Mouse (Mus musculus) hindbrain, embryonic 11.5 days (tissue): ENCODE measurements around the gene Zdhhc6. TPM values are rescaled to one million over a fixed set of nuclear protein-coding genes. Genes with fewer than 3 reads are reported as not detected.

Experiments
- ATAC-seq: fragments of 200-750 bp; cut with Nextera tagmentation; 2 replicates; pipeline ENCODE4 v1.8.0; 2017; ENCODE audit warnings: mild to moderate bottlenecking, moderate TSS enrichment, moderate library complexity; ENCODE audit not compliant: low FRiP score
- DNase-seq: peaks from one replicate; pipeline ENCODE4 v3.0.0-alpha.2; 2015; ENCODE audit warnings: low spot score
- H3K27ac ChIP-seq: fragments of 300-500 bp; sonication (generic); 2 replicates; pipeline ENCODE4 v1.5.1; 2014; ENCODE audit warnings: mild to moderate bottlenecking, low read depth, low read length
- H3K27me3 ChIP-seq: fragments of 300-500 bp; sonication (generic); 2 replicates; pipeline ENCODE4 v1.6.1; 2014; ENCODE audit warnings: mild to moderate bottlenecking, low read length, moderate library complexity, mixed read lengths; ENCODE audit not compliant: control insufficient read depth, insufficient read depth
- H3K36me3 ChIP-seq: fragments of 300-500 bp; sonication (generic); 2 replicates; pipeline ENCODE4 v1.6.1; 2014; ENCODE audit warnings: mild to moderate bottlenecking, low read length, moderate library complexity, mixed read lengths; ENCODE audit not compliant: control insufficient read depth, insufficient read depth
- H3K4me1 ChIP-seq: fragments of 300-500 bp; sonication (generic); replicated peaks from 2 replicates; pipeline ENCODE4 v1.6.1; 2014; ENCODE audit warnings: low read length, mixed read lengths; ENCODE audit not compliant: control insufficient read depth, insufficient read depth
- H3K4me2 ChIP-seq: fragments of 300-500 bp; sonication (generic); replicated peaks from 2 replicates; pipeline ENCODE4 v1.6.1; 2014; ENCODE audit warnings: mild to moderate bottlenecking, low read depth, low read length
- H3K4me3 ChIP-seq: fragments of 300-500 bp; sonication (generic); 2 replicates; pipeline ENCODE4 v1.5.1; 2014; ENCODE audit warnings: low read depth, low read length
- H3K9ac ChIP-seq: fragments of 300-500 bp; sonication (generic); 2 replicates; pipeline ENCODE4 v1.6.1; 2014; ENCODE audit warnings: low read depth, low read length
- H3K9me3 ChIP-seq: fragments of 300-500 bp; sonication (generic); 2 replicates; pipeline ENCODE4 v1.6.1; 2016; ENCODE audit warnings: low read length; ENCODE audit not compliant: control insufficient read depth
- WGBS: fragments of 180-500 bp; shearing (Covaris S2); extraction: QIAGEN DNeasy Blood & Tissue Kit; methylation state at CpG from one replicate; pipeline ENCODE4 v1.1.7; 2014; 5-methylcytosine and 5-hydroxymethylcytosine counted together
- polyA plus RNA-seq: library from polyadenylated mRNA; unstranded; fragments of >200 nt; fragmentation: Nextera tagmentation; extraction: Ambion mirVana; gene quantifications from 2 replicates; pipeline ENCODE4 v1.2.1, GENCODE M21; 2014

The Zdhhc6 gene
- polyA plus RNA-seq, 1 experiment from 2014 or later = 106 TPM

DNA sequence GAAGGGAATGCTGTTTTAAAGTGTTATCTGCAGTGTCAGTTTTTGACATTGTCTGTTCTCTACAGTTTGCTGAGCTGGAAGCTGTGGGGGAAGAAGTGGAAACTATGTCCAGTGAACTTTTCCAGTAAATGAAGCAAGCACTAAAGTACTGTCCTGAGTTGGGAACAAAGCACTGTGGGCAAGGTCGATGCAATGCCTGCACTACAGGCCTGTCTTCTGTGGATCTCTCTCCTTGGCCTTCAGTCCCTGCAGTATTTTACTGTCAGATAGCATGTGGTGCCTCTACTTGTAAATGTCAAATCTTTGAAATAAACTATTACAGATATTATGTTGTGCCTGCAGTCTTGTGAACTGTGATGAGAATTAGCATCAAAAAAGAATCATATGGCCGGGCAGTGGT lies 19.5 kb downstream of the Zdhhc6 start:
- ATAC-seq = no peak
- Histone ChIP-seq H3K9me3 (no peaks in the 10 kb centered on the region), H3K36me3 (0 out of 2 replicates have a peak, but pooled peaks cover 2% of the 10 kb centered on the region), H3K27me3 (no peaks in the 10 kb centered on the region), H3K27ac (no peak overlapping the region), H3K4me2 (no peak overlapping the region), H3K9ac (no peak overlapping the region), H3K4me1 (no peaks in the 10 kb centered on the region), H3K4me3 (no peak overlapping the region)
- WGBS = 94% methylated on average over 2 of the region's 2 CpGs
- no peak for DNase-seq

DNA sequence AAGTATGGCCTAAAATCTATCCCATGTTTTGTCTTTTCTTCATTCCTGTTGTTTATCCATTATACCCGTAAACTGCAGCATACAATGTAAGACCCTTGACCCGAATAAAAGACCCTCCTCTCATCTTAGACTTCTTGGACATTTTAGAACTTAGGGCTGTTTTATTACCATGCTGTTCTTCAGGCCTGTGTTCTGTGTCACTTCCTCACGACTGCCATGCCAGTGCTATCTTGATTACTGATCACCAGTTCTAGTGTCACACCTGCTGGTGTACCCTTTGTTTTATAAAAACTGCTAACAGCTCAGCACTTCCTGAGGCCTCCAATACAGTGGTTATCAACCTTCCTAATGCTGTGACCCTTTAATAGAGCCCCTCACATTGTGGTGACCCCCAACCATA lies 20.3 kb downstream of the Zdhhc6 start:
- Histone ChIP-seq H3K4me1 (no peaks in the 10 kb centered on the region), H3K9ac (no peak overlapping the region), H3K4me3 (no peak overlapping the region), H3K27ac (no peak overlapping the region), H3K4me2 (no peak overlapping the region), H3K27me3 (no peaks in the 10 kb centered on the region), H3K36me3 (no peaks in the 10 kb centered on the region), H3K9me3 (no peaks in the 10 kb centered on the region)
- ATAC-seq (no peak), DNase-seq (no peak)
- 90% methylated on average over 3 of the region's 3 CpGs for WGBS

DNA sequence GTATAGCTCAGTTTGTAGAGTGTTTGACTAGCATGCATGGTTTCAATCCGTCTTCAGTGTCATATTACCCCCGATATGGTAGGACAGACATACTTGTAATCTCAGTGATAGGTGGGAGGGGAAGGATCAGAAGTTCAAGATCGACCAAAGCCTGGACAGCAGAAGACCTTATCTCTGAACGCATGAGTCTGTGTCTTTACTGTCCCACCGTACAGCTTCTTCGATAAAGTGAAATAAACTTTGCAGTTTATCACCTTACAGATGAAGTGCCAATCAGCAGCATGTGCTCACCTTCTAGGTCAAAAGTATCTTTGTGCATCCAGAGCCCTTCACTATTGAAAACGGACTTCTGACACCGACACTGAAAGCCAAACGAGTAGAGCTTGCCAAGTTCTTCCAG lies 20.8 kb downstream of the Zdhhc6 start:
- H3K9ac ChIP-seq = no peak overlapping the region
- ATAC-seq (no peak), DNase-seq (no peak)
- no peaks in the 10 kb centered on the region for H3K4me1 ChIP-seq
- WGBS = 94% methylated on average over 9 of the region's 9 CpGs
- H3K36me3 ChIP-seq = no peaks in the 10 kb centered on the region
- H3K27me3 ChIP-seq = no peaks in the 10 kb centered on the region
- no peaks in the 10 kb centered on the region for H3K9me3 ChIP-seq
- H3K27ac ChIP-seq = no peak overlapping the region
- H3K4me2 ChIP-seq = no peak overlapping the region
- no peak overlapping the region for H3K4me3 ChIP-seq

DNA sequence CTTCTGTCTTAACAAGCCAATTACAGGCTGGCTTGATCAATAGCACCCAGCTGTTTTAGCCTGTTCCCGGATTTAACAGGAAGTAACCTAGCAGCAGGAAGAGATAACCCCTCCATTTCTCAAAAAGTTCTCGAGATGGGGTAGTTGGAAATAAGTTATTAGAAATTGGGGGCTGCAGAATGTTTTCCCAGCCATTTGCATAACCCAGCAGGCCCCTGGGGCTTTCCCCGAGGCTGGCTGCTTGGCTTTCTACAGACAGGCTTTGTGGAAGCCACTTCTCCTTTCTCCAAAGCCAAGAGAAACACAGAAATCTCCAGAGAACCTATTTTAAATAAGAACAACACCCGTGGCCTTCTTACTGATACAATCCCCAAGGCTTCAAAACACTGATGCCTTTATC lies 22.7 kb downstream of the Zdhhc6 start:
- H3K4me1 ChIP-seq = no peaks in the 10 kb centered on the region
- 0 out of 2 replicates have a peak overlapping the region, but pooled peaks have one; percentile 27 for H3K27ac ChIP-seq
- no peak for ATAC-seq
- no peak for DNase-seq
- H3K36me3 ChIP-seq = no peaks in the 10 kb centered on the region
- no peak overlapping the region for H3K4me2 ChIP-seq
- H3K9me3 ChIP-seq = no peaks in the 10 kb centered on the region
- no peak overlapping the region for H3K9ac ChIP-seq
- H3K27me3 ChIP-seq = no peaks in the 10 kb centered on the region
- WGBS = 42% methylated on average over 4 of the region's 4 CpGs
- H3K4me3 ChIP-seq = no peak overlapping the region

DNA sequence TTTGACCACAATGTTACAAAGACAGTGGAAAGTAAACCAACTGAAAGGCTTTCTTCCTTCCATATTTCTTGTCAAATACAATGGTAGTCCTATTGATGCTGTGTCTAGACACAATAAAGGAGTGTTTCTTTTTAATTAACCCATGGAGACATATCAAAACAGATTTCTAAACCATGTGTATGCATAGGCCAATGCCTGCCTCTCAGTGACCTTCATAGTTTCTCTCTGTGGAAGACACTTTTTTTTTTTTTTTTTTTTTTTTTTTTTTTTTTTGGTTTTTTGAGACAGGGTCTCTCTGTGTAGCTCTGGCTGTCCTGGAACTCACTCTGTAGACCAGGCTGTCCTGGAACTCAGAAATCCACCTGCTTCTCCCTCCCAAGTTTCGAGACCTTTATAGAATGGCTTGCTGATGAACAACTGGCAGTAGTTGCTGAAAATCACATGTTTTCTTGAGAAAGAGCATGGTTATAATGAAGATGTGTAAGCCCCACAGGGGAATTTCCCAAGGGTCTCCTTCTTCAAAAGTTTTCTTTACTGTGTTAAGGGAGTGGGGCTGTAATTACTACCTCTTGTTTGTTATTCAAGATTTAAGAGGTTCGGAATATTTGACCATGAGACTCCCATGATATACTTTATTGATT lies 23.5 kb downstream of the Zdhhc6 start:
- Histone ChIP-seq H3K4me1 (no peaks in the 10 kb centered on the region), H3K4me2 (no peak overlapping the region), H3K27ac (no peak overlapping the region), H3K4me3 (no peak overlapping the region), H3K36me3 (no peaks in the 10 kb centered on the region), H3K9ac (no peak overlapping the region), H3K9me3 (no peaks in the 10 kb centered on the region), H3K27me3 (no peaks in the 10 kb centered on the region)
- ATAC-seq (no peak), DNase-seq (no peak)
- WGBS = 90% methylated on average over 2 of the region's 2 CpGs

DNA sequence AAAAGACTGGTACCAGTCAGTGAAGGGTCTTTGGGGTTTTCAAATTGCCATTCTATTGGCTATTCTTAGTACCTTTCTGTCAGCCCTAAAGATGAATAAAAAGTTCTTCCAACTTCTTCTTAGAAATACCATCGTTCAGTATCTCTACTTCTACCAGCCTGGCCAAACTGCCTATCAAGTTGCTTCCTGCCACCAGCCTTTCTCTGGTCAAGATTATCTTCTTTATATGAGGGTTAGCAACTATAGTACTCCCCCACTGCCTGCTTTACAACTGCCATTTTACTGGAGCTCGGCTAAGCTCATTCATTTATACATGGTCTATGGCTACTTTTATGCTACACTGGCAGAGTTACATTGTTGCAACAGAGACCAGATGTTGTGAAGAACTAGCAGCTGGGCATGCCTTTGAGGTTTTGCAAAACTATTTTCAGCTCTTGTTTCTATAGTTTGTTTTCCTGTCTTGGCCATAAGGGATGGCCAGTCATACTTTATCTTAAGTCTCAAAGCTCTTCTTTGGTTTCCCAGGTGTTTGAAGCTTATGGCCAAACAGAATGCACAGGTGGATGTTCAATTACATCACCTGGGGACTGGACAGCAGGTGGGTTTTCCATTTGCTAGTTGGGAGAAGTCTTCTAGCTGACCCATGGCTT lies 25.1 kb downstream of the Zdhhc6 start:
- H3K27ac ChIP-seq = no peak overlapping the region
- no peaks in the 10 kb centered on the region for H3K36me3 ChIP-seq
- no peak overlapping the region for H3K4me3 ChIP-seq
- no peaks in the 10 kb centered on the region for H3K4me1 ChIP-seq
- no peak overlapping the region for H3K9ac ChIP-seq
- no peak for ATAC-seq
- no peak overlapping the region for H3K4me2 ChIP-seq
- 85% methylated on average over 2 of the region's 2 CpGs for WGBS
- H3K27me3 ChIP-seq = no peaks in the 10 kb centered on the region
- no peak for DNase-seq
- H3K9me3 ChIP-seq = no peaks in the 10 kb centered on the region

DNA sequence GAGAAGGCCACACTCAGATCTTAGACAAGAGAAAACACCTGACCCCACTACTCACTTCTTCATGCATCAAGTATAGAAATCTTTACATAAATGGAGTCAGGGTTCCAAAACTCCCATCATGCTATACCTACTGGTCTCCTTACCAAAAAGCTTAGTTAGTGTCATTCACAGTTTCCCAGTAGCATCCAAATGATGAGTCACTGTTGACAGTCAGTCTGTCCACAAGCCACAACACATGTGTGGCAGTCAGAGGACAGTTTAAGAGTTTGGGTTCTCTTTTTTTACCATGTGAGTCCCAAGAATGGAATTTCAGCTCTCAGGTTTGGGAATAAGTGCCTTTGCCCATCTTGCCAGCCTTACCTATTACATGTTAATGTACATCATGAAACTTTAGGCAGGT lies 26.9 kb downstream of the Zdhhc6 start:
- Histone ChIP-seq H3K4me2 (no peak overlapping the region), H3K9me3 (no peaks in the 10 kb centered on the region), H3K9ac (no peak overlapping the region), H3K4me1 (no peaks in the 10 kb centered on the region), H3K27me3 (no peaks in the 10 kb centered on the region), H3K27ac (no peak overlapping the region), H3K4me3 (no peak overlapping the region), H3K36me3 (no peaks in the 10 kb centered on the region)
- DNase-seq (no peak), ATAC-seq (no peak)

DNA sequence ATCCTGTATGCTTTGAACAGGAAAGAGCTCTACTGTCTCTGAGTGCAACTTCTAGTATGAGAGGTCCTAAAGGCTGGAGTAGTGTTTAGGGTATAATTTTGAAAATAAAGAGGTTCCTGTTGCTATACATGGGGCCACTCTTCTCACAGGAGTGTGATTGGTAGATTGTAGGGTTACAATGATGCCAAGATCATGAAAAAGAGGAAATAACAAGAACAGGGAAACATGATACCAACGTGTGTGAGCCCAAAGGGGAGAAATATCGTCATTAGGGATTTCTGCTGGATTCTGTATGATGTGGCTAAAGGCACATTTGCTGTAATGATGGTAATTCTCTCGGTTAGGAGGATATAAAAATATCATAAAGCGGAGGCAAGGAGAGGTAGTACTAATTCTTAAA lies 29.8 kb downstream of the Zdhhc6 start:
- no peaks in the 10 kb centered on the region for H3K9me3 ChIP-seq
- DNase-seq (no peak), ATAC-seq (no peak)
- H3K27ac ChIP-seq = no peak overlapping the region
- no peak overlapping the region for H3K4me3 ChIP-seq
- WGBS = 84% methylated on average over 4 of the region's 4 CpGs
- no peak overlapping the region for H3K4me2 ChIP-seq
- H3K36me3 ChIP-seq = no peaks in the 10 kb centered on the region
- H3K9ac ChIP-seq = no peak overlapping the region
- H3K4me1 ChIP-seq = no peaks in the 10 kb centered on the region
- no peaks in the 10 kb centered on the region for H3K27me3 ChIP-seq

DNA sequence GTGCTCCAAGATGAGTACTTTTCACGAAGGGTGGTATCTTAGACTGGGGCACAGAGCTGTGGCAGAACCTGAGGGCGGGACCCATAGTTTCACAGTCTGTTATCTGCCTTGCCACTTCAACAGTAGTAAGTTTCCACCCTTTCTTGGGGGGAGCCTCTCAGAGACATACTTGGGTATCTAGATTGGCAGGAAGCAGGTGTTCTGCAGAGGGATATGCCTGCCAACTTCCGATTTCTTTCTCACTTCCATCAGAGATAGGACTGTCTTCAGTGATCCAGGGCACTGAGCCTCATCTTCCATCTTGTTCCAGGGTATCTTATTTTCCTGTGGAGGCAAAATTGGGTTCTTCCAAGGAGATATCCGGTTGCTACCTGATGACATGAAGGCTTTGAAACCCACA lies 31.7 kb downstream of the Zdhhc6 start:
- H3K27me3 ChIP-seq = no peaks in the 10 kb centered on the region
- H3K4me1 ChIP-seq = no peaks in the 10 kb centered on the region
- H3K4me3 ChIP-seq = no peak overlapping the region
- no peak overlapping the region for H3K9ac ChIP-seq
- H3K4me2 ChIP-seq = no peak overlapping the region
- H3K27ac ChIP-seq = no peak overlapping the region
- 90% methylated on average over 4 of the region's 4 CpGs for WGBS
- no peaks in the 10 kb centered on the region for H3K9me3 ChIP-seq
- no peaks in the 10 kb centered on the region for H3K36me3 ChIP-seq
- ATAC-seq = no peak
- no peak for DNase-seq
